Mouse (Mus musculus): ENCODE data around the gene Cgref1. TPM values are rescaled to one million over a fixed set of nuclear protein-coding genes. Genes with fewer than 3 reads are reported as not detected.
A peak's percentile ranks its signal among the peaks of the same experiment; 100 is the strongest.

Cgref1 gene
- polyA plus RNA-seq, 1 experiment, result 26.3 TPM

GRCm38 (mm10) chr5:30951706-30952105 lies 6.3 kb upstream of the Cgref1 start:
- H3K4me1 ChIP-seq (ENCODE audit: control insufficient read depth, insufficient read depth, low read length), result peaks cover 4% of the 10 kb centered on the region
- H3K4me3 ChIP-seq (ENCODE audit: insufficient read depth, low read length), result no peak overlapping the region
- H3K27ac ChIP-seq (ENCODE audit: insufficient read depth, low read length), result no peak overlapping the region
- TF ChIP-seq POLR2A (IDR thresholded peaks at IDR 0.05; ENCODE audit: extremely low read depth, insufficient read depth, low read length), result no peak

GRCm38 (mm10) chr5:30950922-30951321 lies 5.5 kb upstream of the Cgref1 start:
- TF ChIP-seq CTCF (IDR thresholded peaks at IDR 0.05; ENCODE audit: extremely low read depth, insufficient read depth, low read length), result no peak
- no peak overlapping the region for H3K27ac ChIP-seq (ENCODE audit: insufficient read depth, low read length)
- H3K4me1 ChIP-seq (ENCODE audit: control insufficient read depth, insufficient read depth, low read length), result peaks cover 6% of the 10 kb centered on the region
- H3K4me3 ChIP-seq (ENCODE audit: insufficient read depth, low read length), result no peak overlapping the region; the same call in 1 of the 2 replicates

GRCm38 (mm10) chr5:30950451-30950850 lies 5.1 kb upstream of the Cgref1 start:
- peaks cover 6% of the 10 kb centered on the region for H3K4me1 ChIP-seq (ENCODE audit: control insufficient read depth, insufficient read depth, low read length)
- peak overlapping the region; percentile 66 for H3K4me3 ChIP-seq (ENCODE audit: insufficient read depth, low read length)
- TF ChIP-seq POLR2A (IDR thresholded peaks at IDR 0.05; ENCODE audit: extremely low read depth, insufficient read depth, low read length) (no peak), CTCF (IDR thresholded peaks at IDR 0.05; ENCODE audit: extremely low read depth, insufficient read depth, low read length) (no peak)
- H3K27ac ChIP-seq (ENCODE audit: insufficient read depth, low read length), result no peak overlapping the region

- peaks cover 6% of the 10 kb centered on the region for H3K4me1 ChIP-seq (ENCODE audit: control insufficient read depth, insufficient read depth, low read length)
- TF ChIP-seq POLR2A (IDR thresholded peaks at IDR 0.05; ENCODE audit: extremely low read depth, insufficient read depth, low read length) (peak; percentile 58; the same call in 1 of the 2 replicates), CTCF (IDR thresholded peaks at IDR 0.05; ENCODE audit: extremely low read depth, insufficient read depth, low read length) (no peak)
- H3K4me3 ChIP-seq (ENCODE audit: insufficient read depth, low read length), result peak overlapping the region; percentile 66
- H3K27ac ChIP-seq (ENCODE audit: insufficient read depth, low read length), result peak overlapping the region; percentile 53
Observed at GRCm38 (mm10) chr5:30949654-30950326, 4.4 kb upstream of the Cgref1 start.

- no peak overlapping the region for H3K4me3 ChIP-seq (ENCODE audit: insufficient read depth, low read length)
- no peak overlapping the region for H3K27ac ChIP-seq (ENCODE audit: insufficient read depth, low read length)
- H3K4me1 ChIP-seq (ENCODE audit: control insufficient read depth, insufficient read depth, low read length), result peaks cover 8% of the 10 kb centered on the region
- TF ChIP-seq POLR2A (IDR thresholded peaks at IDR 0.05; ENCODE audit: extremely low read depth, insufficient read depth, low read length), result no peak
- TF ChIP-seq CTCF (IDR thresholded peaks at IDR 0.05; ENCODE audit: extremely low read depth, insufficient read depth, low read length), result no peak
Observed at GRCm38 (mm10) chr5:30948620-30949019, 3.2 kb upstream of the Cgref1 start.

GRCm38 (mm10) chr5:30944344-30944743 lies 1.0 kb downstream of the Cgref1 start:
- no peak overlapping the region for H3K27ac ChIP-seq (ENCODE audit: insufficient read depth, low read length)
- TF ChIP-seq CTCF (IDR thresholded peaks at IDR 0.05; ENCODE audit: extremely low read depth, insufficient read depth, low read length), result no peak
- no peak for TF ChIP-seq POLR2A (IDR thresholded peaks at IDR 0.05; ENCODE audit: extremely low read depth, insufficient read depth, low read length)
- peaks cover 4% of the 10 kb centered on the region; the same call in 1 of the 2 replicates for H3K4me1 ChIP-seq (ENCODE audit: control insufficient read depth, insufficient read depth, low read length)
- peak overlapping the region; percentile 32; the same call in 1 of the 2 replicates for H3K4me3 ChIP-seq (ENCODE audit: insufficient read depth, low read length)

- TF ChIP-seq POLR2A (IDR thresholded peaks at IDR 0.05; ENCODE audit: extremely low read depth, insufficient read depth, low read length) (no peak), CTCF (IDR thresholded peaks at IDR 0.05; ENCODE audit: extremely low read depth, insufficient read depth, low read length) (peak; percentile 26; the same call in 1 of the 2 replicates)
- Histone ChIP-seq H3K4me3 (ENCODE audit: insufficient read depth, low read length) (no peak overlapping the region), H3K27ac (ENCODE audit: insufficient read depth, low read length) (no peak overlapping the region), H3K4me1 (ENCODE audit: control insufficient read depth, insufficient read depth, low read length) (peaks cover 4% of the 10 kb centered on the region; the same call in 1 of the 2 replicates)
Observed at GRCm38 (mm10) chr5:30943004-30943403, 2.4 kb downstream of the Cgref1 start.

- TF ChIP-seq CTCF (IDR thresholded peaks at IDR 0.05; ENCODE audit: extremely low read depth, insufficient read depth, low read length), result no peak
- no peak for TF ChIP-seq POLR2A (IDR thresholded peaks at IDR 0.05; ENCODE audit: extremely low read depth, insufficient read depth, low read length)
- Histone ChIP-seq H3K4me1 (ENCODE audit: control insufficient read depth, insufficient read depth, low read length) (no peaks in the 10 kb centered on the region), H3K27ac (ENCODE audit: insufficient read depth, low read length) (no peak overlapping the region), H3K4me3 (ENCODE audit: insufficient read depth, low read length) (no peak overlapping the region)
Observed at GRCm38 (mm10) chr5:30934725-30935461, 10.5 kb downstream of the Cgref1 start.

- Histone ChIP-seq H3K27ac (ENCODE audit: insufficient read depth, low read length) (no peak overlapping the region), H3K4me3 (ENCODE audit: insufficient read depth, low read length) (no peak overlapping the region), H3K4me1 (ENCODE audit: control insufficient read depth, insufficient read depth, low read length) (no peaks in the 10 kb centered on the region)
- no peak for TF ChIP-seq POLR2A (IDR thresholded peaks at IDR 0.05; ENCODE audit: extremely low read depth, insufficient read depth, low read length)
Observed at GRCm38 (mm10) chr5:30933705-30934104, 11.7 kb downstream of the Cgref1 start.

- no peaks in the 10 kb centered on the region for H3K4me1 ChIP-seq (ENCODE audit: control insufficient read depth, insufficient read depth, low read length)
- no peak for TF ChIP-seq POLR2A (IDR thresholded peaks at IDR 0.05; ENCODE audit: extremely low read depth, insufficient read depth, low read length)
- TF ChIP-seq CTCF (IDR thresholded peaks at IDR 0.05; ENCODE audit: extremely low read depth, insufficient read depth, low read length), result no peak
- H3K4me3 ChIP-seq (ENCODE audit: insufficient read depth, low read length), result no peak overlapping the region
- H3K27ac ChIP-seq (ENCODE audit: insufficient read depth, low read length), result no peak overlapping the region
Observed at GRCm38 (mm10) chr5:30931378-30931777, 14.0 kb downstream of the Cgref1 start.
